Mouse (Mus musculus) testis, adult 2 months (tissue): ENCODE data around the gene Gm39566. TPM values are rescaled to one million over a fixed set of nuclear protein-coding genes. Genes with fewer than 3 reads are reported as not detected.

Experiments used
- H3K27ac ChIP-seq: fragments of 200-500 bp; 2 replicates; pipeline ENCODE4 v1.5.1; 2012; ENCODE audit warnings: low read depth, low read length; ENCODE audit not compliant: control insufficient read depth, insufficient read depth
- H3K27me3 ChIP-seq: fragments of 200-500 bp; 2 replicates; pipeline ENCODE4 v1.6.1; 2012; ENCODE audit warnings: mild to moderate bottlenecking, low read length, moderate library complexity; ENCODE audit not compliant: control insufficient read depth, insufficient read depth
- H3K36me3 ChIP-seq: fragments of 200-500 bp; 2 replicates; pipeline ENCODE4 v1.6.1; 2012; ENCODE audit warnings: mild to moderate bottlenecking, low read length; ENCODE audit not compliant: control insufficient read depth, insufficient read depth
- H3K4me1 ChIP-seq: fragments of 200-500 bp; 2 replicates; pipeline ENCODE4 v1.6.1; 2012; ENCODE audit warnings: low read length; ENCODE audit not compliant: control insufficient read depth, insufficient read depth
- H3K4me3 ChIP-seq: fragments of 200-500 bp; 2 replicates; pipeline ENCODE4 v1.5.1; 2012; ENCODE audit warnings: low read depth, mild to moderate bottlenecking, low read length, moderate library complexity, mixed read lengths; ENCODE audit not compliant: control insufficient read depth
- CTCF ChIP-seq: fragments of 200-500 bp; IDR thresholded peaks from 2 replicates; pipeline ENCODE4 v1.5.1; 2012; ENCODE audit warnings: low read depth, mild to moderate bottlenecking, inconsistent platforms, low read length, moderate library complexity; ENCODE audit not compliant: control insufficient read depth, insufficient read depth, insufficient replicate concordance
- POLR2A ChIP-seq: fragments of 200-500 bp; IDR thresholded peaks from 2 replicates; pipeline ENCODE4 v1.6.1; 2012; ENCODE audit warnings: low read depth, mild to moderate bottlenecking, inconsistent platforms, low read length, moderate library complexity; ENCODE audit not compliant: control insufficient read depth
- polyA plus RNA-seq: library from polyadenylated mRNA; depleted of rRNA; stranded (reverse); fragments of >200 nt; gene quantifications from 2 replicates; pipeline ENCODE4 v1.2.3, GENCODE M21; 2012

Gene Gm39566
- polyA plus RNA-seq, 1 experiment, result 193 TPM

DNA sequence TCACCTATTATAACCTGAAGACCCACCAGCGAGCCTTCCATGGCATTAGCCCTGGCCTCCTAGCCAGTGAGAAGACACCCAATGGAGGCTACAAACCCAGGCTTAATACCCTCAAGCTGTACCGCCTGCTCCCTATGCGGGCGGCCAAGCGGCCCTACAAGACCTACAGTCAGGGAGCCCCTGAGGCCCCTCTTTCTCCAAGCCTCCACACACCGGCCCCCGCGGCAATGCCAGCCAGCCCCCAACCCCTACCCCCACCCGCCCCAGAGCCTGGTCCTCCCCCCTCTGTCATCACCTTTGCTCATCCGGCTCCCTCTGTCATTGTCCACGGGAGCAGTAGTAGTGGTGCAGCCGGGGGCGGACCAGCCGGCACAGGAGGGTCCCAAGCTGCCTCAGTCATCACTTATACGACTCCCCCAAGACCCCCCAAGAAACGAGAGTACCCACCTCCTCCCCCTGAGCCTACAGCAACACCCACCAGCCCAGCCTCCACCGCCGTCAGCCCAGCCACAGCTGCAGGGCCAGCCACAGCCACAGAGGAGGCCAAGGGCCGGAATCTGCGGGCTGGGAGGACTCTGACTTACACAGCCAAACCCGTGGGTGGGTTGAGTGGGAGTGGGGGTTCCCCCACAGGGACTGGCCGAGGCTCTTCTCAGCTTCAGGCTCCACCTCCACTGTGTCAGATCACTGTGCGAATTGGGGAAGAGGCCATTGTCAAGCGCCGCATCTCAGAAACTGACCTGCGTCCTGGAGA is 37.4 kb downstream of the Gm39566 start:
- H3K36me3 ChIP-seq, result no peaks in the 10 kb centered on the region
- H3K4me1 ChIP-seq, result peaks cover 11% of the 10 kb centered on the region
- no peaks in the 10 kb centered on the region for H3K27me3 ChIP-seq
- no peak overlapping the region for H3K4me3 ChIP-seq
- TF ChIP-seq POLR2A, result no peak
- TF ChIP-seq CTCF, result no peak
- no peak overlapping the region for H3K27ac ChIP-seq

DNA sequence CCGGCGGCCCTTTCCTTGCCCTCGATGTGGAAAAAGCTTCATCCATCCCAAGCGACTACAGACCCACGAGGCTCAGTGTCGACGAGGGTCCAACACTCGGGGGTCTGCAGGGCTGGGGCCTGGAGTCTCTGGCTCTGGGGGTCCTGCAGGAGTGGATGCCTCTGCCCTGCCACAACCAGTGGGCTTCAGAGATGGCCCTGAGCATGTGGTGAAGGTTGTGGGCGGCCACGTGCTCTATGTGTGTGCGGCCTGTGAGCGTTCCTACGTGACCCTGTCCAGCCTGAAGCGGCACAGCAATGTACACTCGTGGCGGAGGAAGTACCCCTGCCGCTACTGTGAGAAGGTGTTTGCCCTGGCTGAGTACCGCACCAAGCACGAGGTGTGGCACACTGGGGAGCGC is 38.6 kb downstream of the Gm39566 start:
- no peak for TF ChIP-seq CTCF
- TF ChIP-seq POLR2A, result no peak
- H3K27ac ChIP-seq, result no peak overlapping the region
- H3K4me1 ChIP-seq, result peaks cover 11% of the 10 kb centered on the region
- H3K36me3 ChIP-seq, result no peaks in the 10 kb centered on the region
- H3K4me3 ChIP-seq, result no peak overlapping the region
- no peaks in the 10 kb centered on the region for H3K27me3 ChIP-seq

DNA sequence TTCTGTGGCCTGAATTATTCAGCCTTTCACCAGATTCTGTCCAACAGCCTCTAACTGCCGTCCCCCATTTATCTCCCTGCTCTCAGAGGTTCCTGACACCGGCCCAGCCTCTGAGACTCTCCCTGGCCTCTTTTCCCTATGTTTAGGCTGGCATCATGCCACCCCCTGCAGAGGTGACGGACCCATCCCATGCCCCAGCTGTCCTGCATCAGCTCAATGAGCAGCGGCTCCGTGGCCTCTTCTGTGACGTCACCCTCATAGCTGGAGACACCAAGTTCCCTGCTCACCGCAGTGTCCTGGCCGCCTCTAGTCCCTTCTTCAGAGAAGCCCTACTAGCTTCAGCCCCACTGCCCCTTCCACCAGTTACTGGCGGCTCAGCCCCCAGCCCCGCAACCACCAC is 39.4 kb downstream of the Gm39566 start:
- H3K4me3 ChIP-seq, result no peak overlapping the region
- H3K36me3 ChIP-seq, result no peaks in the 10 kb centered on the region
- H3K4me1 ChIP-seq, result peaks cover 11% of the 10 kb centered on the region
- H3K27me3 ChIP-seq, result no peaks in the 10 kb centered on the region
- no peak overlapping the region for H3K27ac ChIP-seq
- TF ChIP-seq POLR2A (no peak), CTCF (no peak)

DNA sequence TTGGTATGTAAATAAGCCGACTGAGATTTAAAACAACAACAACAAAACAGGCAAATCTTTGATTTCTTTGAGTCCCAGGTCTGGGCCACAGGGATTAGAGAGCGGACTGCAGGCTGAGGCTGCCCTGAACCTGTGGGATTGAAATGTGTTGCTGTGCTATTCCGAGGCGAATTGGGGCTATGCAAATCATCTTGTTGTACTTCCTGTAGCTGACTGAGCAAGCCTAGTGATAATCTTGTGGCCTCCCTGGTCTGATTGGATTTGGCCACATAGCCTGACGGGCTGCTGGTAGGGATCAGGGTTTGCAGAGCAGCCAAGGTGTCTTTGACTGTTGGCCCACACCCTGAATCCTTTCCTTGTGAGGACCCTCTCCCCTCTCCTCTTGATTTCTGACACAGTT is 40.1 kb downstream of the Gm39566 start:
- H3K27ac ChIP-seq, result no peak overlapping the region
- TF ChIP-seq CTCF (no peak), POLR2A (no peak)
- H3K27me3 ChIP-seq, result no peaks in the 10 kb centered on the region
- H3K36me3 ChIP-seq, result no peaks in the 10 kb centered on the region
- H3K4me3 ChIP-seq, result no peak overlapping the region
- H3K4me1 ChIP-seq, result peaks cover 11% of the 10 kb centered on the region

DNA sequence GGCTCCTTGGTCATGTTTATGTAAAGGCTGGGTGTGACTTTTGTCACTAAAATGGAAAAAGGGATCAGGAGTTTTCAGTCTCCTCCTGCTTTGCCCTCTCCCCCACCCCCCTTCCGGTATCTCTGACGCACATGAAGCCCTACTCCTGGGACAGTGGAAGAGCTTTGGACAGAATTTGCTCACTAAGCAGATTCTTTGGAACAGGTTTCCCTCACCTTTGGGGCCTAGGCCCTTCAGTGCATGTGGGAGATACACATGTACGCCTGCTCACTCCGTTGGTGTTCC is 47.5 kb downstream of the Gm39566 start:
- Histone ChIP-seq H3K36me3 (no peaks in the 10 kb centered on the region), H3K4me1 (peaks cover 12% of the 10 kb centered on the region), H3K4me3 (no peak overlapping the region), H3K27ac (no peak overlapping the region), H3K27me3 (no peaks in the 10 kb centered on the region)
- TF ChIP-seq POLR2A, result no peak
- no peak for TF ChIP-seq CTCF

DNA sequence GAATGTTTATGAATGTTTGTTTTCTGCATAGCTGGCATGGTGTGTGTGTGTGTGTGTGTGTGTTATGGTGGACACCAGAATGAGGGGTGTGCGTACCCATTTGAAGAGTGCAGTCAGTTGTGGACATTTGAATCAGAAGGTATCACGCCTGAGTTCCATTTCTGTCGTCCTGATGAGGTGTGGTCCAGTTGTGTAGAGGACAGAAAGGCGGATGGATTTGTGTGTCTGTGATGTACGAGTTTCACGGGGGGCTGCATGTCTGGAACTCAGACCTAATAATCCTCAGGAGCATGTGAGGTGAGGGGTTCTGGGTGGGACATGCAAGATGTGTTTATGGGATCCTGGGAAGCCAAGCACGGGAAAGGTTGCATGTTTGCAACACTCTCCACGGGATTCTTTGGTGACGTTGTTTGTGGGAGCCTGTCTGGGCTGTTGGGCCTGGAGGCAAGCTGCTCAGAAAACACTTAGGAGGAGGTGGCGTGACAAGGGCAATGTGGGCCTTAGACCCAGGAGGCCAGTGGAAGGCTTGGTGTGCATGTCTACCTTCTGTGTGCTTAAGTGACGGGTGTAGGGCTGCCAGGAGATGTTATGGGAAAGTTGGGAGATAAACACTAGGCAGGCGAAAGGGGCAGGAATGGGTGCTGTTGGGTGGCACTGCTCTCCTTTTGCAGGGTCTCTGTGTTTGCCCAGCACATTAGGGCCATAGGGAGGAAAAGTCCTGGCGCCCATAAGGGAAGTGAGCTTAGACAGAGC is 48.0 kb downstream of the Gm39566 start:
- no peaks in the 10 kb centered on the region for H3K27me3 ChIP-seq
- no peaks in the 10 kb centered on the region for H3K36me3 ChIP-seq
- H3K4me1 ChIP-seq, result peaks cover 12% of the 10 kb centered on the region
- TF ChIP-seq CTCF (no peak), POLR2A (no peak)
- no peak overlapping the region for H3K27ac ChIP-seq
- peak overlapping the region; percentile 3 for H3K4me3 ChIP-seq

DNA sequence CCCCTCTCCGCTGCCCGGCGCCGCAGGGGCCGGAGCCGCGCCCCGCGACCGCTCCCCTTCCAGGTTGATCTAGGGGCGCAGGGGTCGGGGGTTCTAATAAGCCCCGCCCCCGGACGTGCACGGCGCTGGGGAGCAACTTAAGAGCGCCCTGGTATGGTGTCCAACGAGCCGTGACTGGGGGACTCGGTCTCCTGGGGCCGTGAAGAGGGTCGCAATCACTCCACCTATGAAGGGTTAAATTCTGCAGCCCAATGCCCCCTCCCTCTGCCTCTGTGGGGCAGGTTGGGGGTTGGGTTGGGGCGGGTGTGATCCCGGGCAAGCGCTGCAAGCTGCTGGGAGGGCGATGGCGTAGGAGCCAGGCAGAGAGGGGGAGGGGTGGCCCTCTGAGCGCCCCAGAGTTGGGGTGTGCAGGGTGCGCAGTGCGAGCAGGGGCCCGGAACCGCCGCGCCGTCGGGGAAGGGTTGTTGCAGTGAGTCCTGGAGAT is 48.9 kb downstream of the Gm39566 start:
- Histone ChIP-seq H3K27me3 (no peaks in the 10 kb centered on the region), H3K27ac (no peak overlapping the region; the same call in 1 of the 2 replicates), H3K36me3 (no peaks in the 10 kb centered on the region), H3K4me1 (peaks cover 12% of the 10 kb centered on the region), H3K4me3 (peak overlapping the region; percentile 85)
- TF ChIP-seq CTCF, result no peak
- TF ChIP-seq POLR2A, result no peak
